Mouse (Mus musculus): ENCODE measurements at regions not wholly inside any gene's neighbourhood (a gene's known extent, or its start where the extent isn't known, plus 50 kb on each side); places are given as distances from the start of the nearest gene placed in this dataset.
A peak's percentile ranks its signal among the peaks of the same experiment; 100 is the strongest.

GRCm38 (mm10) chr8:87019795-87020194, 134.7 kb upstream of the N4bp1 start:
- no peak for DNase-seq (ENCODE audit: low spot score)

GRCm38 (mm10) chr8:86975546-86975945, 90.5 kb upstream of the N4bp1 start:
- no peak for DNase-seq (ENCODE audit: low spot score)

GRCm38 (mm10) chr8:86971736-86972135, 86.7 kb upstream of the N4bp1 start:
- no peak for DNase-seq (ENCODE audit: low spot score)

- peak; percentile 1 for DNase-seq (ENCODE audit: low spot score)
Measured at GRCm38 (mm10) chr8:86969051-86969450, 84.0 kb upstream of the N4bp1 start.

GRCm38 (mm10) chr8:86967891-86968311, 82.8 kb upstream of the N4bp1 start:
- peak; percentile 15 for DNase-seq (ENCODE audit: low spot score)

GRCm38 (mm10) chr8:86961218-86962195, 76.4 kb upstream of the N4bp1 start:
- no peak for DNase-seq (ENCODE audit: low spot score)
